Mouse (Mus musculus) kidney, adult 18-20 months (tissue): ENCODE data around the gene Ptrh2.

Source experiments
- DNase-seq: peaks from one replicate; pipeline ENCODE4 v3.0.0; 2021

Ptrh2 gene

GRCm38 (mm10) chr11:86683395-86684125, at the start of gene Ptrh2, which contains the start of gene Vmp1:
TSS of gene Ptrh2 (plus strand) at chr11:86683985.
TSS of gene Vmp1 (minus strand) at chr11:86683836.
- DNase-seq, result peak; percentile 97

GRCm38 (mm10) chr11:86634396-86634795, 49.4 kb upstream of the Ptrh2 start:
- DNase-seq, result no peak

- DNase-seq, result no peak
These were observed 46.1 kb upstream of the Ptrh2 start for GRCm38 (mm10) chr11:86637697-86638096.

- DNase-seq, result no peak
These were observed 42.1 kb upstream of the Ptrh2 start for GRCm38 (mm10) chr11:86641714-86642113.

DNA sequence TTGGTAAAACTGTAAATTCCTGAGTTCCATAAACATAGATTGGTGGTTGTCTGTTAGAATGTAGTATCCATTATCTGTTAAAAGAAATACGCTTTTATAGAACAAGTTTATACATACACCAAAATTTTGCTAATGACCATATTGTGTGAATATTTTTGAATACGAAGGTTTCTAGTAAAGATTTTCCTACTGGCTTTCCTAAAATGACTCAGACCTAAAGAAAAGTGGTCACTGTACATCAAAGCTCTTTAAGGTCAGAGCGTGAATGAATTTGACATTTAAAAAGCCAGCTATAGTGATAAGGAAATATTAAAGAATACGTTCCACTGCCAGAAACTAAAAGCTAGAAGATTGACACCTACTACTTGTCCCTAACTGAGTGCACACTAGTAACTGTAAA, 39.2 kb upstream of the Ptrh2 start:
- no peak for DNase-seq

GRCm38 (mm10) chr11:86646136-86646834, 37.5 kb upstream of the Ptrh2 start:
- DNase-seq, result no peak

DNA sequence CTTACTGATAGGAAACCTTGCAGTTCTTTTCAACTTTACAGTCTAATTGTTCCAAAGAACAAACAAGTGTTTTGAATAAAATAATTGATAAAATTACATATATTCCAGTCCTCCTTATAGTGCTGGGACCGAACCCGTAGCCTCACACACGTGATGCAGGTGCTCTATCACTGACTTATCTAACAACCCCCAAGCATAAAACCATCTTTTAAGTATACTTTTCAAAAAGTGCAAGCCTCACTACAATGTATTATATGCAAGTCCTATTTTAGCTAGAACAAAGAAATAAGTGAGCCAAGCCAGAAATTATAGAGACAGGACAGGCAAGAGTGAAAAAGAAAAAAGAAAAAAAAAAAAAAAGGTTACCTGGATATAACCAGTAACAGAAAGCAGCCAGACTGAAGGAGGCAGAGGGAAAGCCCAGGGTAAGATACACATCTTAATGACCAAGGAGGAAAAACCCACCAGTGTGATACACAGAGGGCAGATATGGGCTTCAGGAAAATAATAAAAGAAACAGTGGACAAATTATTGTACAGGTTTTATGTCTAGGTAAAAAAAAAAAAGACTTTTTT, 36.8 kb upstream of the Ptrh2 start:
- DNase-seq, result no peak

DNA sequence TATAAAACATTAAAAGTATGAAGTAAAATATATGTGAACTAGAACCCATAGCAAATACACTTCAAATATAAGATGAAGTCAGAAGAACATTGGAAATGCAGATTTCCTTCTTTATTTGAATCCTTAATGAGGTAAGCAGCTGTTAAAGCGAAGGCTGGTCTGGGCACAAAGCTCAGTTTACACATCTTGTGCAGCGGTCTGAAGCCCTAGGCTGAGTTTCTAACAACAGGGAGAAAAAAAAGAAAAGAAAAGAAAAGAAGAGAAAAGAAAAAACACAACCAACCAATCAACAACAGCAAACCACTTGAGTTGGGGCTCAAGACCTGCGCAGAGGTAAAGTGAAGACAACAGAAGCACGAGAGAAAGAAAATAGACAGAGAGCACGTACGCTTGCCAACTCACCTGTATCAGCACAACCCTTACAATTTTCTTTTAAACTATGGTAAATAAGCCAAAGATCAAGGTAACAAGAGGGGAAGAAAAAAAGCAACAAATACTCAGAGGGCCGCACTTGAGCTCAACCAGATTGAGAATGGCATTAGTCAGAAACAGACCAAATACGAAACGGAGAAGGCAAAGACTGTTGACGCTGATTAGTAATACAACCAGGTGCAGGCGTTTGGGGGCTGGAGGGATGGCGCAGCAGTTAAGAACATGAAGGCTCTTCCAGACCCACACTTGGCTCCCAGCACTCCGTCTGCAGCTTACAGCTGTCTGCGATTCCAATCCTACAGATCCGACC, 35.9 kb upstream of the Ptrh2 start:
- no peak for DNase-seq

DNA sequence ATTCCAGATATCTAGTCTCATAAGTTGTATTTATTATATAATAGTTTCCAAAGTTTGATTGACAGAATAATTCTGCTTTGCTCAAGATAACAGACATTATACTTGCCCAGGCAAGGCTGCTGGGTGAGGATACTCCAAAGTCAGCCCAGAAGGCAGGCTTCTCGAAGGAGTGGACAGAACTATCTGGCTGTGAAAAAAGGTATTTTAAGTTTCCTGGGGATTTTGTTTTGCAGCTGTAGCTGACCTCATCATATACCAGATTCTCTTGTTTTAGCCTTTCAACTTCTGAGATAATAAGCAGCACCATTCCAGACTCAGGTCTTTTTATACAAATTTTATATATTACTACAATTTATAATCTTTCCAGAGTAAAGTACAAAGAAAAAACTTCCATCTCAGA, 34.2 kb upstream of the Ptrh2 start:
- no peak for DNase-seq

- no peak for DNase-seq
These were observed 33.1 kb upstream of the Ptrh2 start for GRCm38 (mm10) chr11:86650676-86651075.

DNA sequence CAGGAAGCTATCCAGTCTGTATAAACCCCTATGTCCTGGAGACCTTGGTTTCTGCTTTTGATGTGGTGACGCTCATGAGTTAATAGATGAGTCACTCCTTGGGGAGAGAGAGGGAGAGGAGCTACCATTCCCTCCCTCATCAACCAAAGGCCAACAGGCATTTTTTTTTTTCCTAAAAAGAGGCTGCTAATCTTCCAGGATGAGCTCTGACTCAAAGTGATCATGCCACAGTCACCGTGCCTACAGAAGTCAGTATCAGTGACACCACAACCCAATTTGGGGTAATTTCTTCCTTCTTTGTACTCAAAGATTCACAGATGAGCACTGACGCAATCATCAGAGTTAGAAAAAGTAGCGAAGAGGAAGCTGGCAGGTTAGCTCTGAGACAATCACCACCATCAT, 31.2 kb upstream of the Ptrh2 start:
- DNase-seq, result no peak

GRCm38 (mm10) chr11:86653446-86653845, 30.3 kb upstream of the Ptrh2 start:
- peak; percentile 34 for DNase-seq

DNA sequence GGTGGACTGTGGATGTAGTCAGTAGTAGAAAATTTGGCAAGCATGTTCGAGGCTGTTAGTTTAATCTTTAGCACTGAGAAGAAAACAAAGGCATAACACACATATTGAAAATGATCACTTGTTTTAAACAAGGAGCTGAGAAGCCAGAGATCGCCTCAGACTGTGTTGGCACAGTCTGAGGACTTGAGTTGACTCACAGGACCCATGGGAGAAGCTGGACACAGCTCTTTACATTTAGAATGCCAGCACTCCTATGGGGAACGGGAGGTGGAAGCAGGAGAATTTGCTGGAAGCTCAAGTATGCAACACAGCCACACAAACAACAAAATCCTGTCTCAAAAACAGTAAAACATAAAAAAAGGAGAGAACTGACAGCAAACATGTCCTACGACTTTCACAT, 29.7 kb upstream of the Ptrh2 start:
- DNase-seq, result no peak

DNA sequence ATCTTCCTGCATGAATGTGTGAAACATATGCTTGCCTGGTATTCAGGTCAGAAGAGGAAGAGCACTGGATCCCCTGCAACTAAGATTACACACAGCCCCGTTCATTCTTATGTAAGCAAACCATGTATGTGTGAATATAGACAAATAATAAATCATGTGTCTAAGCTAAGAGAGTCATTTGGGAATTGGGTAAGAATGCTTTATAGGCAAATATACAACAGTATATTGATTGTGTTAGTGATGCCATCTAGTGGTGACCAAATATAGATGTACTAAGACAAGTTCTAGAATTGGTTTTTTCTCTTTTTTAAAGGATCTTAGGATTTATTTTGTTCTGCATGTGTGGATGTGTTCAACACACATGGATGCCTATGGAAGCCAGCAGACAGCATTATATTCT, 28.1 kb upstream of the Ptrh2 start:
- DNase-seq, result no peak

DNA sequence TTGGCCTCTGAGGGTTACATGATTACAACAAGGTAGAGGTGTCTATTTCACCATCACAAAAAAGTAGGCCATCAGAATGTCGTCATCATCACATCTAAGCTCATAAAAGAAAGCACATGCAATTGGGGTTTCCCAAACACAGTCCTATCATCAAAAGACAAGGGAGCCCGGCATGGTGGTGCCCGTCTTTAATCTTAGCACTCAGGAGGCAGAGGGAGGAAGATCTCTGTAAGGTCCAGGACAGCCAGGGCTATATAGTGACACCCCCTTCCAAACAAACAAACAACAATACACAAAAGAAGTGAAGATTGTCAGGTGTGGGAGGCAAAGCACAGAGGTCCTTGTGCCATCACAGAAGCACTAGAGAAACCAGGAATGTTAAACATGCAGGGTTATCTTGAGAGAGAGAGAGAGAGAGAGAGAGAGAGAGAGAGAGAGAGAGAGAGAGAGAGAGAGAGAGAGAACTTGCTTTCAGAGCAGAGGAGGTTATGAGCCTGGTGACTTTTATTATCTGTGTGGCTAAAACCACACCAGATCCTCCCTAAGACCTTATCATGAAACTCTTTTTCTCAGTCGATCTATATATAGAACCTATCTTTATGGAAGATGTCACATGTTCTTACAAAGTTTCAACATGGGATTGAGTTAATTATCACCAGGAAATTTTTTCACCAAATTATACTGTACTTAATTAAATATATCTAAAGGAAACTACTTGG, 26.8 kb upstream of the Ptrh2 start:
- DNase-seq, result no peak

DNA sequence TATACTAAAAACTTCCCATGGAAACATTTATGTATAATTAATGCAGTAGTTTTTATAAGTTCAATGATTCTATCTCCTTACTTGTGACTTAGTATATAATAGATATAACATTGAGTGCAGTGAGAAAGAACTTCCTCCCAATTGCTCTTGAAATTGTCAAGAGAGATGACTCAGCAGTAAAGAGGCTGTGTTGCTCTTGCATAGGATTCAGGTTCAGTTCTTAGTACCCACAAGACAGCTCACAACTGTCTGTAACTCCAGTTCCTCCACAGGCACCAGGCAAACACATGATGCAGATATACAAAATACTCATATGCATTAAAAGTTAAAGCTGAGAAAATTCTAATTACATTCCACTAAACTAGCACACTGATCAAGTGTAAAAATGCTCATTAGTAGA, 25.9 kb upstream of the Ptrh2 start:
- DNase-seq, result no peak

DNA sequence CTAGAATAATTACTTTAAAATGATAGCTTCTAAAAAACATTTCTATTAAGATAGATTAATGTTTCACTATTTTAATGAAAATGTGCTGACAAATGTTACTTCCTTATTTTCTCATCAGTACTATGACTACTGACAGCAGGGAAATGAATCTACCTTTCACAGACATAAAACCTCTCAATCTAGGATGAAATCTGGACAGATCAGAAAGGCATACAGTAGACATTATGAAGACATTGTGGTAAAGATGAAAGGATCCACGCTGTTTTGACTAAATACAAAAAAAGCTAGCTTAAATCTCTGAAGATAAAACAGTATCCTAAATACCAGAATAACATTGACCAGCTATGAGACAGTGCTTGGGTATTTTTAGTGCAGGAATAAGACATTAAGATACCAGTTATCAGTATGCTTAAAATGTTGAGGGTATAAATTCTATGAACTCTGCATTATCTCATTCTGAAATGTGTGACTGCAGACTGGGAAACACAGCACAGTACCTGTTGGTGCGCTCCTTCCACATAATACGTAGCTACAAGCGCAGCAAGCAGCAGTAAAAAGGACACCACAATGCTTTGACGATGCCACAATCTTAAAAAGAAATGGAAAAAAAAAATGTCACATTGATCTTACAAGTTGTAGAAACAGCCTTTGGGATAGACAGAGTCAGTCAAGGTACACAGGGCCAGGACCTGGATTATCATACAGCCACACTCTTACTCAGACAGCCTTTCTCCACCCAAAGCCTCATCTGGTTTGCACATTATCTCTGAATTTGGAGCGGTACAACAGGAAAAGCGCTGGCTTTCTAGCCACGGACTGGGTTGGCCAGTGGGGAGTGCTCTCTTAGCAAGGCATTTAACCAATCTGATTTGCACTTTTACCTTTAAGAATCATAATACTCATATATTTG, 20.5 kb upstream of the Ptrh2 start:
- no peak for DNase-seq

DNA sequence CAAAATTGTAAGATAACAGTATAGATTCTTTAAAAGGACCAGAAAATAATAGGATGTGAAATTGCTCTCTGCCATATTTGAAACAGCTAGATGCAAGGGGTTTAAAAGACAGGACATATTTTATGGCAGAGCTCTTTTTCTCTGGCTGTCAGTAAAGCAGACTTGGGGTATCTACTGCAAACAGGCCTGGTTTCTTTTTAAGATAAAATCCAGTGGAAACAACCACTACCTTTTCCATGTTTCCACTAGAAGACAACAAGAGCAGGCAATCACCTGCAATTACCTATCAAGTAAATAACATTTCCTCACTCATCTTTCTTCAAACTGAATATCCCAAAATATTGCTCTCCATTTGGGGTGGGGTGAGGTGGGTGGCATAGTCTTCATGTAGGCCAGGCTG, 19.8 kb upstream of the Ptrh2 start:
- no peak for DNase-seq

DNA sequence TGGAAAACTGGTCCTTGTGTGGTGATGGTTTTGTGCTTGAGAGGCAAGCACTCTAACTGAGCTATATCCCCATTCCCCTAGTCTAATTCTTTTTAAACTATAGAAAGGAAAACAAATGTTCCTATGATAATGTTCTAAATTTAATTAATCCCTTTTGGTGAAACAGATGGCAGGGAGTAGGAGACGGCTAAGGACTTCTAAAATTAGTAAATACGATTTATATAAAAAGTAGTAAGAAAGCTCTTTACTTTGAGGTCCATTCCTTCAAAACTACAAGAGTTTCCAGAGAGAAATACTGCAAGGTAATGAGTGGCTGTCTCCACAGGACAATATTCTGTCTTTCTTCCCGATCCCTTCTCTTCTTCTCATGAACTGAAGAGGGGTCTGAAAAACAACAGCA, 19.4 kb upstream of the Ptrh2 start:
- no peak for DNase-seq

- no peak for DNase-seq
These were observed 16.2 kb upstream of the Ptrh2 start for GRCm38 (mm10) chr11:86667553-86667952.

DNA sequence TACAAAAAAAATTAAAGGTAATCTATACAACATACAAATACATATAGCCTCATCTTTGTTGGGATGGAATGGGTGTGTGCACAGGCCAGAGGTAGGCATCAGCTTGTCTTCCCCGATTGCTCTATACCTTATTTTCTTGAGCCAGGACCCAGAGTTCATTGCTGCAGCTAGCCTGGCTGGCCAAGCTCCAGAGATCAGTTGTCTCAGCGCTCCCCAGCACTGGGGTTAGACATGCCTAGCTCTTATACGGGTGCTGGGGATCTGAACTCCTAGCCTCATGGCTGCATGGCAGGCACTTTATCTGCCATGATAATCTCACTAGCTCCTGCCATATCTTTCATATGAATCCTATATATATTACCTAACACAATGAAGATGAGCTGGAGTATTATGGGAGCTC, 15.6 kb upstream of the Ptrh2 start:
- DNase-seq, result no peak
